Mouse (Mus musculus) hindbrain, embryonic 11.5 days (tissue): Measurements from ENCODE around the gene Nos1ap. TPM values are rescaled to one million over a fixed set of nuclear protein-coding genes. Genes with fewer than 3 reads are reported as not detected.
A peak's percentile ranks its signal among the peaks of the same experiment; 100 is the strongest.

Experiments
- ATAC-seq: fragments of 200-750 bp; cut with Nextera tagmentation; 2 replicates; pipeline ENCODE4 v1.8.0; 2017; ENCODE audit warnings: mild to moderate bottlenecking, moderate TSS enrichment, moderate library complexity; ENCODE audit not compliant: low FRiP score
- DNase-seq: peaks from one replicate; pipeline ENCODE4 v3.0.0-alpha.2; 2015; ENCODE audit warnings: low spot score
- H3K27ac ChIP-seq: fragments of 300-500 bp; sonication (generic); 2 replicates; pipeline ENCODE4 v1.5.1; 2014; ENCODE audit warnings: mild to moderate bottlenecking, low read depth, low read length
- H3K27me3 ChIP-seq: fragments of 300-500 bp; sonication (generic); 2 replicates; pipeline ENCODE4 v1.6.1; 2014; ENCODE audit warnings: mild to moderate bottlenecking, low read length, moderate library complexity, mixed read lengths; ENCODE audit not compliant: control insufficient read depth, insufficient read depth
- H3K36me3 ChIP-seq: fragments of 300-500 bp; sonication (generic); 2 replicates; pipeline ENCODE4 v1.6.1; 2014; ENCODE audit warnings: mild to moderate bottlenecking, low read length, moderate library complexity, mixed read lengths; ENCODE audit not compliant: control insufficient read depth, insufficient read depth
- H3K4me1 ChIP-seq: fragments of 300-500 bp; sonication (generic); replicated peaks from 2 replicates; pipeline ENCODE4 v1.6.1; 2014; ENCODE audit warnings: low read length, mixed read lengths; ENCODE audit not compliant: control insufficient read depth, insufficient read depth
- H3K4me2 ChIP-seq: fragments of 300-500 bp; sonication (generic); replicated peaks from 2 replicates; pipeline ENCODE4 v1.6.1; 2014; ENCODE audit warnings: mild to moderate bottlenecking, low read depth, low read length
- H3K4me3 ChIP-seq: fragments of 300-500 bp; sonication (generic); 2 replicates; pipeline ENCODE4 v1.5.1; 2014; ENCODE audit warnings: low read depth, low read length
- H3K9ac ChIP-seq: fragments of 300-500 bp; sonication (generic); 2 replicates; pipeline ENCODE4 v1.6.1; 2014; ENCODE audit warnings: low read depth, low read length
- H3K9me3 ChIP-seq: fragments of 300-500 bp; sonication (generic); 2 replicates; pipeline ENCODE4 v1.6.1; 2016; ENCODE audit warnings: low read length; ENCODE audit not compliant: control insufficient read depth
- WGBS: fragments of 180-500 bp; shearing (Covaris S2); extraction: QIAGEN DNeasy Blood & Tissue Kit; methylation state at CpG from one replicate; pipeline ENCODE4 v1.1.7; 2014; 5-methylcytosine and 5-hydroxymethylcytosine counted together
- polyA plus RNA-seq: library from polyadenylated mRNA; unstranded; fragments of >200 nt; fragmentation: Nextera tagmentation; extraction: Ambion mirVana; gene quantifications from 2 replicates; pipeline ENCODE4 v1.2.1, GENCODE M21; 2014

The Nos1ap gene
- polyA plus RNA-seq, 1 experiment from 2014 or later: 9.7 TPM

DNA sequence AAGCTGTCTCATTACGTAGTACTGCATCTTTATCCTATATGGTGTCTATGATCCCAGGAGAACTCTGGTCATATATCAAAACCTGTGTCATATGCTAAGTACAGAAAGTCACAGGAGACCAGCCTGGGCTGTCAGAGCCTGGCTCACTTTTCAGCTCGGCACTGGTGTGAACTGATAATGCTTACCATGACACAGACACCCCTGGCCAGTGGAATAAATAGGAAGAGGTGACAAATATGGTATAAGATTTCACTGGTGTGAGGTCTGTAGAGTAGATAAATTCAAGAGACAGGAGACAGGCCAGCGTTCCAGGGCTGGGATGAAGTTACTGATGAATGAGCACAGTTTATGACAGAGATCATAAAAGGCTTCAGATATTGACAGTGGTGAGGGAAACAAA is 84.6 kb downstream of the Nos1ap start:
- Histone ChIP-seq H3K36me3 (no peaks in the 10 kb centered on the region), H3K27me3 (no peaks in the 10 kb centered on the region), H3K9me3 (no peaks in the 10 kb centered on the region), H3K4me2 (no peak overlapping the region), H3K27ac (no peak overlapping the region), H3K4me3 (no peak overlapping the region), H3K9ac (no peak overlapping the region), H3K4me1 (peaks cover 8% of the 10 kb centered on the region)
- ATAC-seq (no peak), DNase-seq (no peak)
- WGBS: 74% methylated on average over 3 of the region's 3 CpGs

DNA sequence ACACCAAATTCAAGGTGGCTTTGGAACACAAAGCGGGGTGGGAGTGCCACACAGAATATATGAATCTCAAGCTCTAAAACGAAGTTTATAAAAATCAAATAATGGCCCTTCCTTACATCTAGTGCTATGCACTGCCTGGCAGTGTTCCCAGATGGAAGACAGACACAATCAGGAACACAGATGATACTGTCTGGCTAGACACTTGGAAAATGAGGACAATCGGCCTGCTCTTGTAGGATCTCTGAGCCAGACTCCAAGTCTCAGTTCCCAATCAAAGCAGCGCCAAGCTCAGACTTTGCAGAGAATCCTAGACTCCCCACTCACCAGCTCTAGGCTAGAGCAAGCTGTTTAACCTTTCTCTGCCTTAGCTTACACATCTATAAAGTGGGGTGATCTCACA is 85.3 kb downstream of the Nos1ap start:
- 82% methylated on average over 4 of the region's 4 CpGs for WGBS
- H3K4me1 ChIP-seq: peaks cover 8% of the 10 kb centered on the region
- H3K9ac ChIP-seq: no peak overlapping the region
- DNase-seq (no peak), ATAC-seq (no peak)
- no peaks in the 10 kb centered on the region for H3K27me3 ChIP-seq
- H3K36me3 ChIP-seq: no peaks in the 10 kb centered on the region
- H3K4me2 ChIP-seq: no peak overlapping the region
- no peak overlapping the region for H3K27ac ChIP-seq
- H3K4me3 ChIP-seq: no peak overlapping the region
- no peaks in the 10 kb centered on the region for H3K9me3 ChIP-seq

DNA sequence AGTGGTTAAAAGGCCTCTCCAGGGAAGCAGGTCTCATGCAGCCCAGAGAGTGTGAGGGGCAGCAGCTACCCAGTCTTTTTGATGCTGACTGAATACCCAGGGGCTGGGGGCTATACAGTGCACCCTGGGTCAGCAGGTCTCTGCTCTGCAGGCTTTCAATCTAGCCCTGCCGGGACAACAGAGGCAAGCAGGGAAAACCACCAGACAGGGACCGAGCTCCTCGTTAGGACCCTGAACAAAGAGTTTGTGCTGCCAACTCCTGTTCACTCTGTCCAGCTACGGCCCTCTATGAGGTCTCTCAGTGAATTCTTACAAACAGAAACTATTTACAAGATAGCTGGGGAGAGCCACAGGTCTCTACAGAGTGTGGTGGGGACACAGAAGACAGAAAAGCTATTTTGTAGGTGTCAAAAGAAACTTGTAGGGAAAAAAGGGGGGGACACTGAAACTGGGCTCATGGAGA is 86.4 kb downstream of the Nos1ap start:
- Histone ChIP-seq H3K27me3 (no peaks in the 10 kb centered on the region), H3K4me1 (peaks cover 8% of the 10 kb centered on the region), H3K36me3 (no peaks in the 10 kb centered on the region), H3K9ac (no peak overlapping the region), H3K9me3 (no peaks in the 10 kb centered on the region), H3K27ac (no peak overlapping the region), H3K4me3 (no peak overlapping the region), H3K4me2 (no peak overlapping the region)
- 16% methylated on average over 4 of the region's 4 CpGs for WGBS
- ATAC-seq (peak; percentile 60), DNase-seq (no peak)

DNA sequence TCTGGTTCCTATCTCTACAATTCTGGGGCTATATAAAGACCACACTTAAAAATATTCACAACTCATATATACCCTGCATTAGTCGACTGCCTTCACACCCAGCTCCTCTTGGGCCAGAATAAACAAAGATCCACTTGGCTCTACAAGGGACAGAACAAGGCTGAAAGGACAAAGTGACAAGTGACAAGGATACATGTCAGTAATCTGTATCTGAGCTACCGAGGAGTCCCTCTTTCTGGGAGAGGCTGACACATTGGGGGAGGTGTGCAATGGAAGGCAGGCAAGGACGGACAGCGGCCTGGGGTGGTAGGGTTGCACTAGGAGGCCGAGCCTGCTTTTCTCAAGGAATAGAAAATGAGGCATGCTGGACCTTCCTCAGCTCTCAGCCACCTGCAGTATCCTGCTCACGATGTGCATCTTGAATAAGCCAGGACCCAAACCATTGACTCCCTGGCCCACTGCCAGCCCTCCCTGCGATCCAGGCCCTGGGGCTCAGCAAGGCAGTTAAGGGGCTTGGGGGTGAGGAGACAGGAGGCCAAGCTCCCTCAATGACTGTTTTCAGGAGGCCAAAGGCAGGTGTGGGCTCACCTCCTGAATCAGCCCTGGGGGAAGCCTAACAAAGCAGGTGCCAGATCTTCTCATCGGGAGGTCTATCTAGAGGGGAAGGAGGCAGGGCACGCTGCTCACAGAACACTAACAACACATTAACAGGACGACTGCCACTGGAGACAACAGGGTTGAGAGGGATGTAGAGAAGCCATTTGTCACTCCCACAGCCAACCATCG is 87.0 kb downstream of the Nos1ap start:
- 32% methylated on average over 11 of the region's 11 CpGs for WGBS
- H3K36me3 ChIP-seq: no peaks in the 10 kb centered on the region

DNA sequence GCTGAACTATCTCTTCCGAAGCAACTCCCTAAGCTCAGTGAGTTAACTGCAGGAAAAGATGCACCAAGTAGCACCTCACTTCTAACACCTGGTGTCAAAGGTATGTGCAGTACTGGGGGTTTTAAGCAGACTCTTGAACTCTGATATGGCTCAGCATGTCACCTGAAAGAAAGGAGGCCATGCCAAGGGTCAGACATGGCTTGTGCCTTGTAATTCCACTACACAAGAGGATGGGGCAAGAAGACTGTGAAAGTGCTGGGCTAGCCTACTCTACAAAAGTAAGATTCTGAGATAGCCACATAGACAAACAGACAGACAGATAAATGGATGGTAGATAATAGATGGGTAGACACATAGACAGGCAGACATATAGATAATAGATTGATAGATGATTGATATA is 87.7 kb downstream of the Nos1ap start:
- DNase-seq: no peak
- H3K4me1 ChIP-seq: peaks cover 8% of the 10 kb centered on the region

More for the DNA sequence above, 87.0 kb downstream of the Nos1ap start:
- Histone ChIP-seq H3K27me3 (no peaks in the 10 kb centered on the region), H3K9me3 (no peaks in the 10 kb centered on the region), H3K4me2 (no peak overlapping the region), H3K4me3 (no peak overlapping the region), H3K27ac (no peak overlapping the region), H3K4me1 (peaks cover 8% of the 10 kb centered on the region), H3K9ac (no peak overlapping the region)
- DNase-seq (no peak), ATAC-seq (peak; percentile 46; the same call in 1 of the 2 replicates)

DNA sequence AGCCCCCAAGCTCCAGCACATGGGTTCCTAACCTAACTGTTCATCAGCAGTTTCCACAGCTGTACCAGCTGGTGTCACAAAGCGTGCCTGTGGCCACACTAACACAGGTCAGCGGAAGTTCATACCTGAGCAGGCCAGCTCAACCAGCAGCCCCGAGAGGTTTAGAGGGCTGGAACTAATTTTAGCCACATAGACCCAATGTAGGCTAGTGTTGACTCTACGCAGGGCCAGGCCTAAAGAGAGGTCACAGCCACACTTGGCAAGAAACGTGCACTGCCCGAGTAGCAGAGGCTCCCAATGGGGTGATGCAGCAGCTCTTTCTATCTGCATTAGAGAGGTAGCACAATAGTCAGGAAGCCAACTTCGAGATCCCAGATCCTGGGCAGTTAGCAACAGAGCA is 88.1 kb downstream of the Nos1ap start:
- no peaks in the 10 kb centered on the region for H3K27me3 ChIP-seq
- H3K9me3 ChIP-seq: no peaks in the 10 kb centered on the region
- no peak overlapping the region for H3K9ac ChIP-seq
- no peak overlapping the region for H3K4me2 ChIP-seq
- no peak overlapping the region for H3K27ac ChIP-seq
- no peak overlapping the region for H3K4me3 ChIP-seq
- H3K36me3 ChIP-seq: no peaks in the 10 kb centered on the region
- 71% methylated on average over 7 of the region's 7 CpGs for WGBS
- no peak for DNase-seq
- H3K4me1 ChIP-seq: peaks cover 8% of the 10 kb centered on the region
- ATAC-seq: no peak

More for the DNA sequence above, 87.7 kb downstream of the Nos1ap start:
- H3K27me3 ChIP-seq: no peaks in the 10 kb centered on the region
- no peak overlapping the region for H3K4me3 ChIP-seq
- no peak overlapping the region for H3K9ac ChIP-seq
- WGBS: 88% methylated on average over 1 of the region's 1 CpGs
- ATAC-seq: no peak
- H3K4me2 ChIP-seq: no peak overlapping the region
- no peak overlapping the region for H3K27ac ChIP-seq
- no peaks in the 10 kb centered on the region for H3K9me3 ChIP-seq
- H3K36me3 ChIP-seq: no peaks in the 10 kb centered on the region

DNA sequence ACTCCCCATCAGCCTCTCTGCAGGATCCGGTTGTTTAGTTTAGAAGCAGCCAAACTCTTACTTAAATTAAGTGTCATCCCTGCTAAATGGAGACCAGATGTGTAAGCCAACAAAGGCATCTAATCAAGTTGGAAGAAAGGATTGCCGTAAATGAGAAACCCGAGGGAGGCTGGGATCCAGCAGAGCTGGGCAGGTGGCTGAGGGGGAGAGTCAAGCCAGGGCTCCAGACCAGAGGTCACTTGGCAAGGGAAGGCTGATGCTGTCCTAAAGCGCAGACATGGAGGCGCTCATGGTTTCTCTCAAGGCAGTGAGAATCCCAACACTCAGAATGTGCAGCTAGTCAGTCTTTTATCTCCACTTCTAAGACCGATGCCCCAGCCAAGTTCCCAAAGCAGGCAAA is 89.8 kb downstream of the Nos1ap start:
- Histone ChIP-seq H3K27ac (no peak overlapping the region), H3K27me3 (no peaks in the 10 kb centered on the region), H3K9me3 (no peaks in the 10 kb centered on the region), H3K9ac (no peak overlapping the region), H3K4me3 (no peak overlapping the region), H3K4me2 (no peak overlapping the region), H3K36me3 (no peaks in the 10 kb centered on the region), H3K4me1 (peaks cover 8% of the 10 kb centered on the region)
- DNase-seq (no peak), ATAC-seq (no peak)
- 52% methylated on average over 6 of the region's 6 CpGs for WGBS

DNA sequence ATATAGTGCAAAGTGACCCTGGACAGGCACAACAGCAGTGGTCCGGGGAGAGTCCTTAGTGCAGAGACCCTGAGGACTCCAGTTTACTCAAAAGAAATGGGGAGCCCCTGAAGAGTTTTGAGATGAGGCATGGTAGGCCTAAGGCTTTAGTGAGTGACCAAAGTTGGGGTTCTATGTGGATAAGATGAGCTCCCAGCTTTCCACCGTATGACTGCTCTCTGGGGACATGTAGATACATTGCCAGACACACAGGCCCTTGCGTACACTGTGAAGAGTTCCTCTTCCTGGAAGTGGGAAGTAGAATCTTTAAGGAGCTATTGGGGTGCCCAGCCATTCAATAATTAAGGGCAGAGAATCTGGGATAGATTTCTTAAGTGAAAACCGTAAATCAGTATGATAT is 90.2 kb downstream of the Nos1ap start:
- H3K4me3 ChIP-seq: no peak overlapping the region
- peaks cover 8% of the 10 kb centered on the region for H3K4me1 ChIP-seq
- H3K27ac ChIP-seq: no peak overlapping the region
- no peak overlapping the region for H3K9ac ChIP-seq
- no peaks in the 10 kb centered on the region for H3K27me3 ChIP-seq
- ATAC-seq: no peak
- H3K9me3 ChIP-seq: no peaks in the 10 kb centered on the region
- no peaks in the 10 kb centered on the region for H3K36me3 ChIP-seq
- no peak overlapping the region for H3K4me2 ChIP-seq
- 61% methylated on average over 4 of the region's 4 CpGs for WGBS
- no peak for DNase-seq

DNA sequence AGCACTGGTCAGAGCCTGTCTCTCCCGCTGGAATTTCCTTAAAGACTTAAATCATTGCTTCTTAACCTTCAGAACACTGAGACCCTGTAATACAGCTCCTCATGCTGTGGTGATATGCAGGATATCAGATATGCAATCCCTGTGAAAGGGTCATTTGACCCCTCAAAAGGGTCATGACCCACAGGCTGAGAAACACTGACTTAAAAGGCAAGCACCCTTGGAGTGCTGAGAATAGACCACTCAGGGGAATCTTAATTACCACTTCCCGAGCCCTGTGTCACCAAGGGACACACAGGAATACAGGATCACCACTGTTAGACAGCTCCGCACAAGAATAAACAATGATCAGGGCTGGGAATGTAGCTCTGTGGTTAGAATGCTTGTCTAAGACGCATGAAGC is 91.0 kb downstream of the Nos1ap start:
- ATAC-seq (no peak), DNase-seq (no peak)
- Histone ChIP-seq H3K4me3 (no peak overlapping the region), H3K9ac (no peak overlapping the region), H3K36me3 (no peaks in the 10 kb centered on the region), H3K27ac (no peak overlapping the region; the same call in 1 of the 2 replicates), H3K27me3 (no peaks in the 10 kb centered on the region), H3K4me1 (peaks cover 8% of the 10 kb centered on the region), H3K9me3 (no peaks in the 10 kb centered on the region), H3K4me2 (no peak overlapping the region)
- 26% methylated on average over 4 of the region's 4 CpGs for WGBS
